Mouse (Mus musculus): ENCODE measurements around the gene Shtn1.

DNA sequence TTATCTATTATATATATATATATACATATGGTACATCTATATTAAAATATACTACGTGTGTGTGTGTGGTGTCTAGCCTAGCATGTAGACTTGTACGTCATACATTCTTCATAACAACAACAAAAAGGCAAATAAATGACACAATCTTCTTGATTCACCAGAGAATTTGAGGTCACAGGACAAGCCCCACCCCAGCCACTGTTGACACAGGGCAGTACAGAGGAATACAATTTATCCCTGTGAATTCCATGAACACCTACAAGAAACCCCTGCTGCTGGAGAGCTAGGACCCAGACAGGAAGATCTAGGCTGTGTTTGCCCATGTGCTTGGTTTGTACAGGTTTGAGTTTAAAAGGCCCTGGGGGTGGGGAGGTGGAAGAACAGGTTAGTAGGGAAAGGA lies 9.2 kb downstream of the Shtn1 start:
- TF ChIP-seq EP300 (optimal IDR thresholded peaks at IDR 0.05) (no peak), CTCF (IDR thresholded peaks at IDR 0.05; ENCODE audit: low read depth) (no peak)

All from stomach, postnatal 0 days (tissue).